Mouse (Mus musculus) bone marrow macrophage, adult 2 months (primary cell): ENCODE results near the gene Tenm3.

Source experiments
- CTCF ChIP-seq: IDR thresholded peaks from 2 replicates; pipeline ENCODE4 v1.5.1; 2012; ENCODE audit warnings: low read depth, mild to moderate bottlenecking, low read length, moderate library complexity
- POLR2A ChIP-seq: IDR thresholded peaks from 2 replicates; pipeline ENCODE4 v1.6.1; 2012; ENCODE audit warnings: mild to moderate bottlenecking, low read depth, low read length, borderline replicate concordance

DNA sequence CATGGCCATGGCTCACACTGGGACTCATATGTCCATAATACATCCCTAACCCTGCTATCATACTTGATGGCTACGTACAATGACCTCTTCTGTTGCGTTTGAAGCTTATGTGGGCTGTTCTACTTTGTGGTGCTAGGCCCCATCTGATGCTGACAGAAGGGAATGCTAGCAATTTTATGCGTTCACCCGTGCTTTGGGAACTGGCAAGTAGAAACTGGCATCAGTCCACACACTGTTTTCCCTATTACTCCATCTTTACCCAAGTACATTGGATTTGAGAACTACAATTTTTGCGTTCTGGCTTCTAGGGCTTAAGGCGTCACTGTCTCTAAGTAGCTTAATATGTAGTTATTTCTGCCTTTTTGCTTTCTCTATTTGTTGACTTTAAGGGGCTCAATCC lies 490.3 kb downstream of the Tenm3 start:
- no peak for TF ChIP-seq CTCF
- no peak for TF ChIP-seq POLR2A
